26 mouse cellular contexts compared by ENCODE assay signal in genomic region chr4:114710182-114710909, GRCm38 (mm10).
DNase-seq lines count a peak whose midpoint lies in the region; ATAC-seq and TF ChIP-seq lines count a peak whose summit lies in the region.
"Had no signal": no experiment of that assay in that cellular context is flagged by ENCODE, and none has a peak within 500 bp of the region (broad histone marks: within the 10 kb centered on the region; RNA-seq: fewer than 3 reads in every experiment).

No protein-coding gene starts in this region.

- dilution Hi-C loops in CH12.LX (cut with MboI; ENCODE audit: extremely low pct_ligation_motif_present, extremely low pct_unique_long_range_greater_than_20kb, low sequenced_read_pairs) = no loop called here

- no peak overlapping the region for H3K27ac ChIP-seq in CH12.LX (ENCODE audit: insufficient read depth, low read depth)
- H3K27ac ChIP-seq: embryonic facial prominence, embryonic 12.5 days; embryonic facial prominence, embryonic 15.5 days; forebrain, embryonic 12.5 days; hindbrain, embryonic 13.5 days; hindbrain, postnatal 0 days had no signal

- H3K4me2 ChIP-seq in CH12.LX (ENCODE audit: insufficient read depth, low read depth, poor library complexity, severe bottlenecking) = no peak overlapping the region
- H3K4me2 ChIP-seq: embryonic facial prominence, embryonic 12.5 days; embryonic facial prominence, embryonic 15.5 days; forebrain, embryonic 12.5 days; heart, embryonic 11.5 days; hindbrain, embryonic 13.5 days had no signal

- no peaks in the 10 kb centered on the region for H3K36me3 ChIP-seq in CH12.LX (replicated peaks in 1 of 2; ENCODE audit: control insufficient read depth in 1 of 2, insufficient read depth in 1 of 2, low read length in 1 of 2)
- H3K36me3 ChIP-seq: embryonic facial prominence, embryonic 12.5 days; embryonic facial prominence, embryonic 15.5 days; forebrain, embryonic 12.5 days; hindbrain, embryonic 13.5 days had no signal

- H3K9me3 ChIP-seq in CH12.LX (replicated peaks; ENCODE audit: low read length) = no peaks in the 10 kb centered on the region
- H3K9me3 ChIP-seq: embryonic facial prominence, embryonic 12.5 days; embryonic facial prominence, embryonic 15.5 days; forebrain, embryonic 12.5 days; hindbrain, embryonic 13.5 days had no signal

- no peaks in the 10 kb centered on the region for H3K4me1 ChIP-seq in CH12.LX (ENCODE audit: control insufficient read depth in 1 of 2, insufficient read depth in 2 of 2)
- H3K4me1 ChIP-seq: embryonic facial prominence, embryonic 15.5 days; forebrain, embryonic 12.5 days had no signal

- peaks cover 89% of the 10 kb centered on the region for H3K27me3 ChIP-seq in CH12.LX (replicated peaks)
- H3K27me3 ChIP-seq: embryonic facial prominence, embryonic 15.5 days; Patski had no signal

- no peak for TF ChIP-seq CTCF in CH12.LX (conservative IDR thresholded peaks at IDR 0.05 in 1 of 2, IDR thresholded peaks at IDR 0.05 in 1 of 2; ENCODE audit: low read depth in 2 of 2, low read length in 2 of 2)
- TF ChIP-seq CTCF in brain, embryonic 14.5 days (IDR thresholded peaks at IDR 0.05; ENCODE audit: borderline replicate concordance, extremely low read depth, insufficient read depth, insufficient read length) = no peak

- ATAC-seq in CD4-positive, CD25-positive, alpha-beta regulatory T cell, adult 4 months = no peak
- no peak for ATAC-seq in granulocyte monocyte progenitor cell, adult 5-6 weeks (replicated peaks; ENCODE audit: poor library complexity, severe bottlenecking)
- ATAC-seq: forebrain, embryonic 16.5 days; hindbrain, postnatal 0 days; inflammation-experienced regulatory T-cells, adult 6 months; intestine, embryonic 16.5 days; Patski had no signal

- TF ChIP-seq POLR2A in CH12.LX (IDR thresholded peaks at IDR 0.05; ENCODE audit: low read depth, low read length) = no peak
- TF ChIP-seq POLR2A in brain, embryonic 14.5 days (IDR thresholded peaks at IDR 0.05; ENCODE audit: borderline replicate concordance, extremely low read depth, insufficient read depth, insufficient read length, poor library complexity, severe bottlenecking) = no peak

- DNase-seq in embryo, embryonic 10 days (ENCODE audit: low spot score) = peak; percentile 39
- no peak for DNase-seq in embryo, embryonic 10.5 days (ENCODE audit: low spot score)
- peak; percentile 28 for DNase-seq in kidney, postnatal 10 days
- DNase-seq in kidney, adult 8-10 months = no peak
- DNase-seq in CH12.LX (ENCODE audit: extremely low read depth) = no peak
- peak; percentile 16 for DNase-seq in brain, embryonic 14.5 days (ENCODE audit: low read depth)
- DNase-seq: adrenal gland, postnatal 10 days; adrenal gland, postnatal 36 days; cerebellum, adult 11 months; cerebellum, adult 2 months; cerebellum, postnatal 10 days; cerebellum, postnatal 36 days; gastrocnemius, postnatal 10 days; heart, adult 11 months had no signal

- TF ChIP-seq RAD21 in CH12.LX (IDR thresholded peaks at IDR 0.05; ENCODE audit: low read depth, low read length) = no peak

- H3K9ac ChIP-seq in CH12.LX (ENCODE audit: insufficient read depth, low read depth) = no peak overlapping the region
- H3K9ac ChIP-seq: embryonic facial prominence, embryonic 12.5 days; embryonic facial prominence, embryonic 15.5 days; forebrain, embryonic 12.5 days; hindbrain, embryonic 13.5 days had no signal

- TF ChIP-seq EP300 in CH12.LX (IDR thresholded peaks at IDR 0.05; ENCODE audit: low read length) = no peak

- no peak overlapping the region for H3K4me3 ChIP-seq in CH12.LX (replicated peaks in 1 of 3; ENCODE audit: low read depth in 2 of 3, low read length in 2 of 3, poor library complexity in 1 of 3)
- H3K4me3 ChIP-seq: embryonic facial prominence, embryonic 12.5 days; embryonic facial prominence, embryonic 15.5 days; forebrain, embryonic 12.5 days; hindbrain, embryonic 13.5 days had no signal

- in situ Hi-C loops in CH12.LX (cut with MboI; ENCODE audit: low pct_ligation_motif_present, low pct_unique_long_range_greater_than_20kb, low sequenced_read_pairs) = no loop called here

- no peaks in the 10 kb centered on the region for H3K79me2 ChIP-seq in CH12.LX (replicated peaks; ENCODE audit: control insufficient read depth, extremely low read depth, insufficient read depth, poor library complexity, severe bottlenecking)

TF ChIP-seq in CH12.LX, 34 proteins besides CTCF, POLR2A, EP300 and RAD21:
- TF ChIP-seq SMC3 (IDR thresholded peaks at IDR 0.05; ENCODE audit: low read depth, low read length) (no peak), MAFK (IDR thresholded peaks at IDR 0.05; ENCODE audit: insufficient replicate concordance, low read length) (peak; percentile 98), PAX5 (IDR thresholded peaks at IDR 0.05; ENCODE audit: low read length) (no peak)

Comparison
In these comparisons a context has a peak if more than half of its experiments do, and no peak if none do; other contexts are left out.
1. DNase-seq: peak in embryo, embryonic 10 days (single experiment), kidney, postnatal 10 days (single experiment) and brain, embryonic 14.5 days (single experiment); none in embryo, embryonic 10.5 days (single experiment), kidney, adult 8-10 months (0 of 2) and CH12.LX (single experiment).